Mouse (Mus musculus) CD8-positive naive resting alpha-beta T cell, adult 2 months (primary cell): Measurements from ENCODE around the gene Cmtm7.

Experiments used
- DNase-seq, 2 experiments: peaks; one replicate each; pipeline ENCODE4 v3.0.0; 2022; ENCODE audit warnings: low read depth in 2 of 2, low spot score in 2 of 2

The Cmtm7 gene

DNA sequence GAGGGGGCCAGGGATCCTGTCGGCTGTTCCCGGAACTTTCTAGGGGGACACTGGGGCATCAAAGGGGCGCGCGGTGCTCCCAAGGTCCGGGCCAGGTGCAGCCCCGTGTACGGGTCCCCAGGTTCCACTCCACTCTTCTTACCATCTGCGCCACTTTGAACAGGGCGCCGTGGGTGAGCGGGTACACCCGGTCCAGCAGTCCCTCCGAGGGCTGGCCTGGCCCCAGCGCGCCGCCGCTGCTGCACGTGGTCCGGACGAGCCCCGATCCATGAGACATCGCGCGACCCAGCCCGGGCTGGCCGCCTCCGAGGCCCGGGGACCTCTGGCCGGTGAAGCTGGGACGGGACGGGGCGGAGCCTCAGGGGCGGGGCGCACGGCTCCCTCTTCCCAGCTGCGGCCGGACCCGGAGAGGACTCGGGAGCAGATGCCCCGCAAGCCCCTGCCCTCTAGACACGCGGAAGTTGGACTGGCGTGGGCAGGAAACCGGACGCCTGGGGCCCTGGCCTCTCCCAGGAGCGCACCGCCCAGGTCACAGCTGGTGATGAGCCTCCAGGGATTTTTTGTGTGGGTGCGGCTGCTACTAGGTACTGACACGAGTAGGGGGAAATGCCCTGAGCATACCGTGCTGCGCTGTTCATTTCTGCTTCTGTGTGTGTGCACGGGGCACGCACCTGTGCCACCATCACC is at the start of gene Cmtm7:
Cmtm7 (minus strand) TSS at position 331 of the 687 bp plus-strand sequence.
- DNase-seq = peak; percentile 33 to 48

DNA sequence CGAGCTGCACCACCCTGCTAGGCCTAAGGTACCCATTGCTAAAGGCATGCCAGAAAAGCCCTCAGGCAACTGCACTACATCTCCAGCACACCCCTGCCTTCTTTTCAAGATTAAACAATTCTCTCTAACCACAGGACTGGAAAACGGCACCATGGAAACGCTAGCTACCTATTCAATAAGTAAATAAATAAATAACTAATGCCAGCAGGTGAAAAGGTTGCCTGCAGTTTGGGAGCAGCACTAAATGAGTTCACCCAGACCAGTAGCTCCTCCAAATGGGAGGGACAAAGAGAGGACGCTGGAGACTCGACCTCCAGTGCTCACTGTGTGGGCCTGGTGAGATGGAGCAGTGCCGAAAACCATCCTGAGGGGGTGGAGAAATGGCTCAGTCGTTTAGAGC is 48.7 kb upstream of the Cmtm7 start:
- no peak for DNase-seq

DNA sequence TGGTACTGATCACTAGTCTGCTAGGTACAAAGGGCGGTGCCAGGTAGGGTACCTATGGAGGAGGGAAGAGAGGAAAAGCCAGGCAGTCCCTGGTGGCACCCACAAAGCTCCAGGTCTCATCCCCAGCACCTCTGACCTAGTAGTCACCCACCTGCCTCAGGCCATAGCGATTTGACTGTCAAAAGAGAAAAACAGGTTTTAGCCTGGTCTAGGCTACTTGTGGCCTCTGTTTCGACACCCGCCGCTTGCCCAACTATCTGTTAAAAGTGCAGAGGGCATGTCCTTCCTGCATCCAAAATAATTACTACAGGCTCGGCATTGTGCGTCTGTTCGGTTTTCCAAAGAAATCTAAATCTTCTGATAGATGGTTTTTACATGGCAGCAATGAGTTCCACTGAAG is 48.0 kb upstream of the Cmtm7 start:
- no peak for DNase-seq

DNA sequence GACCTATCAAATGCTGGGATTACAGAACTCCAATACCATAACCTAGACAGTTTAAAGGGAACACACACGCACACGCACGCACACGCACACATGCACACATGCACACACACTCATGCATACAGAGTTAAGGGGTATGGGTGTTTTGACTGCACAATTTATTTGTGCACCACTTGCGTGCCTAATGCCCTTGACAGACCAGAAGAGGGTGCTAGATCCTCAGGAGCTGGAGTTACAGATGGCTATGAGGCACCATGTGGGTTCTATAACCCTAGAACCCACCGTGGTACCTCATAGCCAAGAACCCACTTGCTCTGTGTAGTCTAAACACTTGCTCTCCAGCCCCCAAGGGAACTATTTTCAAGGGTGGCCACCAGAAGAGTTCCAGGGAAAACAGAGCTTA is 46.7 kb upstream of the Cmtm7 start:
- no peak for DNase-seq

DNA sequence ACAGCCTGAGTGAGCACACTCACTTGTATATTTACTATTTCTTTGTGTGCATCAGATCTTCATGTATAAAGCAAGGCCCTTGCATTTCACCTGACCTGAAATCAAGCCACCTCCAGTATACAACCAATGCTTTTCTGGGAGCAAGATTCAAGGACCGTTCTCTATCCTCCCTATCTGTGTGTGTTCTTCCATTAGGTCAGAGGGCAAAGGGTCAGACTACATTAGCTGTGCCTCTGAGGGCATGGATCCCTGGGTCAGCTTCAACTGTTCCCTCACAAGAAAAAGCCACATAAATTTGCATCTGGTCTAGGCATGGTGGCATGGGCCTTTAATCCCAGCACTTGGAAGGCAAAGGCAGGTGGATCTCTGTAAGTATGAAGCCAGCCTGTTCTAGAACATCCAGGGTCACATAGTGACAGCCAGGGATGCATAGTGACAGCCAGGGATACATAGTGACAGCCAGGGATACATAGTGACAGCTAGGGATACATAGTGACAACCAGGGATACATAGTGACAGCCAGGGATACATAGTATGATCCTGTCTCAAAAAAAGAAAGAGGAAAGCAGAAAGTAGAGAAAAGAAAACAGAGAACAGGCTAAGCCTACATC is 45.7 kb upstream of the Cmtm7 start:
- no peak for DNase-seq

DNA sequence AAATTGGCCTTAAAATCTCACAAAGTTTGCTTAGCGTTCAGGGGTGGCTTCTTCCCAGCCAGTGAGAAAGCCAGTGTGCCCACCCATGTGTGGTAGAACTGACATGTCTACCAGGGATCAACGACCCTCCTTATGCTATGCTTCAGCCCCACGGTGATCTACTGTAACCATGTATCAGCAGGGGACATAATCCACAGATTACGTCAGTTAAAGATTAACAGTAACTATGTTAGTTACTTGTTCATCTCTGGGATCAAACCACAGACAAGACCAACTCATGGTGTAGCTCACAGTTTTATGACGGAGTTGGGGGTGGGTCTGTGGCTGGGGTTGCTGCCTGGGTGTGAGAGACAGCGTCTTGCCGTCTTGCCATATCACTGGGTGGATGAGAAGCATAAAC is 42.5 kb upstream of the Cmtm7 start:
- DNase-seq = no peak

DNA sequence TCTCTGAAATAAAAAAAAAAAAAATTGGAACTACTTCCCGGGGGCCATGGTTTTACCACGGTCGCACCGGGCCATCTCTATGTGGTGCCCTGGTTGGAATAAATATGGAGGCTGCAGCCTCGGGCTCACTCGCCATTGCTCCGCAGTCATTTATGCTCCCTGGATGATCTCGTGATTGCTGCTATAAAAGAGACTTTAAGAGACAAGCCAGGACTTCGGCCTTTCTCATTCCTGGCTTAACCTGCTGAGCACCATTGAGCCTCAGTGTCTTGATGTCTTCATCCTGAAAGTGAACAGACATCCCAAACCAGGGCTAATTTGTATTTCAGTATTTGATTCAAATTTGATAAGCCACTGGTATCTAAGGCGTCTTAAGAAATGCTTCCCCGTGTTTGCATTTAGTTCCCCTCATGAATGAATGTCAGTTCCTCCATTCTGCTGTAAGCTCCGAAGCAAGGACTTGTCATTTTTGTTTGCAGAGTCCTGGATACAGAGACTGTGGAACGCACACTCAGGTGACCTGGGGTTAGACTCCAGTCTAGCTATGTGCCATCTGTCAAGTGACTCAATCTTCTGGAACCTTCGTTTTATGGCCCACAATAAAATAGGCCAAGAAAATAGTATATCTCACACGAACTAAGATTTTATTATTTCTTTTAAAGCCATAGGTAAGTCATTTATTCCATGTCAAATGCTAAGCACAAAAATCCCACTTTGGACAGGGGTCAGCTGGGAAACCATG is 40.1 kb upstream of the Cmtm7 start:
- no peak for DNase-seq

DNA sequence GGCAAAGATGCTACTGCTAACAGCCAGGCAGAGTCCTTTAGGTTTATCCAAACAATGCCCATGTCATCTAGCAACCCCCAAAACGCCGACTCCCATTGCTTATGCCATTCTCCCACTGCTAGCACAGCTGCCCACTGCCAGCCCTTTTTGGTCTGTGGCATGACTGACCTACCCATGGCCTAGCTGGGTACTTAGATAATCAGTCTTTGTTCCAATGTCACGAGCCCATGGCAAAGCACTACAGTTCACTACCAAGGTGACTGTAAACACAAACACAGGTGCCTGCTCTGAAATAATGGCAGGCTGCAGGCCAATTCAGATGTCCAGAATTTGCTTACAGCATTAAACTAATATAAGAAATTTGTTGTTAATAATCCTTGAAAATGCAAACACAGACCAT is 37.3 kb upstream of the Cmtm7 start:
- DNase-seq = no peak

DNA sequence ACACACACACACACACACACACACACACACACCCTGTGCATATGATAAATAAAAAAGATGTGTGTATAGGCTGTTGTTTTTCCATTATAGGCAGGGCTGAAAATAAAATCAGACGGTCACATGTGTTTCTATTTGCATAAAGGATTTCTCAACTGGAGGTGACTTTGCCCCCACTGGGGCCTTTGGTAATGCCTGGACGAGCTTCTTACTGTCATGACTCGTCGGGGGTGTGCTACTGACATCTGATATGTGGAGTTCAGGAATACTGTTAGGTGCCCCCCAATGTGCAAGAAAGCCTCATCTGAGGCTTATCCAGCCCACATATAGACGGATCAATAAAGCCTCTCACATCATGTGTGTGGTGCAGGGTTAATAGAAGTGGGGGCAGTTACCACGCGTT is 35.4 kb upstream of the Cmtm7 start:
- no peak for DNase-seq

DNA sequence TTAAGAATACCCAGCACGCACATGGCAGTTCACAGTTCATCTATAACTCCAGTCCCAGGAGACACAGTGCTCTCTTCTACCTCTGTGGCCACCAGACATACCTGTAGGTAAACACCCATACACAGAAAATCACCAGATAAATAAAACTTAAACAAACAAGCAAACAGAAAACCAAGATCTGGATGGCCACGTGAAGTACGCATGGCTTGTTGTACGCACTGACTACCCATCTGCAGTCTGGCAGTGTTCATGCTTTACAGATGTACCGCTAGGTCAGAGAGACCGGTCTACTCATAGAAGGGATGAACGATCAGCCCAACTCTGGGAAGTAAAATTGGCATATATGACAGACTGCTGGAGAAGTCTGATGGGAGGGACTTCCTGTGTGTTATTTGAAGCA is 34.5 kb upstream of the Cmtm7 start:
- no peak for DNase-seq

DNA sequence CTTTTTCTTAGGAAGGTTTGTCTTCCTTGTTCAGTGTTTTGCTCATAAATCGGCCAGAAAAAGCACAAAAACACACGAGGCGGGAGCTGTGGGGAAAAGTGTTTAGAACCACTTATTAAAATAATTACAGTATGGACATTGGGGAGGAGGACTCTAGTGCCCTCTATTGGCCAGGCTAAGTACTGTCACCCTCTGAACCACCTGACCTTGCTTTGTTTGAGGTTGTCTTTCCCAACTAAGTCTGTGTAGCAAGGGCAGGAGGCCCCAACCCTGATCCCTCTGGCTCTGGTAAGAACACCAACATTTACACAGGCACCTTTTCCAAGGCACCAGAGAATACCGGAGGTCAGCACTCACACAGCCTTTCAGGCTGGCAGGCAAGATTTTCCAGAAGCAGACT is 33.7 kb upstream of the Cmtm7 start:
- DNase-seq = peak; percentile 28 to 47

DNA sequence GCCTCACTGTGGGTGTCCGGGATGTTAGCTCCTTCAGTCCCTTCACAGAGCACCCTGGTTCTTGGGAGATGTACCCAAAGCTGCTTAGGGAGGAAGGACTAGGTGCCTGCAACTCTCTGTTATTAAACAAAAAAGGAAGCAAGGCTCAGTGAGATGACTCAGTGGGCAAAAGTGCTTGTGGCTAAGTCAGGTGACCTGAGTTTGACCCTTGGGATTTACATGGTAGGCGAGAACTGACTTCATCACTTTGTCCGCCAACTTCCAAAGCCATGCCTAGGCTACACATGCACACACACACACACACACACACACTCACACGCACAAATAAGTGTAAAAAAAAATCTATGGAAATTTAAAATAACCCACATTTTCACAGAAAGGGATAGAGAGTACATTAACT is 30.3 kb upstream of the Cmtm7 start:
- DNase-seq = no peak

DNA sequence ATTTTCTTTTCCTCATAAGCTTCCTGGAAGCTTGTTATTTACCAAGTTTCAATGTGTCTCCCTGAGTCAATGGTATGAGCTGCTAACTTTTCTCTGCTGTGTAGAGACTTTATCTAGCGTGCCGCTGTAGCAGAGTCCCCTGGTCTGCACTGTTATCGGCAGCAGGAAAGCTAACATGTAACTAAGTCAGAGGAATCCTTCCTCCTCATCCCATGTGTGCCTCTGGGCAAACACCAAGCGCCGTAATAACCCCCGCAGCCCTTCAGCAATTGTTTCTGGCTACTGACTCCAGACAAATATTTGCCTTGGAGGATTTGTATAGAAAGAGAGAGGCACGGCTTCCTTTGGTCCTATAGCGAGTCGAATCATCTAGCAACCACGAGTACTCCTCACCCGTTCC is 29.2 kb upstream of the Cmtm7 start:
- no peak for DNase-seq

DNA sequence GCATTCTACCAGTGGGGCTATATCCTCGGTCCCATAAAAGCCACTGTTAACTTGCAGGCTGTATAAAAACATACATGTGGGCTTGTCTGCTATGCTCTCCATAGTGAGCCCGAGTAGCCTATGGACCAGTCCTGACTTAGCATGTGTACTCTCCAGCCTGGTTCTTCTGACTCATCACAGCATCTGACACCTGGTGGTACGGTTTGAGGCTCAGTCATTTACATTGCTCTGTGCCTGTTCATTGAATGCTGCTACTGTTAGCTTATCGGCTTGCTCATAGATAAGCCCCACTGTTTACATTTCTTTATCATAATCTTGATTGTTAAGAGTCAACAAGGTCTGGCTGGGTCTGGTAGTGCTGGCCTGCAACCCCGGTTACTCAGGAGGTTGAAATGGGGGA is 27.0 kb upstream of the Cmtm7 start:
- DNase-seq = no peak

DNA sequence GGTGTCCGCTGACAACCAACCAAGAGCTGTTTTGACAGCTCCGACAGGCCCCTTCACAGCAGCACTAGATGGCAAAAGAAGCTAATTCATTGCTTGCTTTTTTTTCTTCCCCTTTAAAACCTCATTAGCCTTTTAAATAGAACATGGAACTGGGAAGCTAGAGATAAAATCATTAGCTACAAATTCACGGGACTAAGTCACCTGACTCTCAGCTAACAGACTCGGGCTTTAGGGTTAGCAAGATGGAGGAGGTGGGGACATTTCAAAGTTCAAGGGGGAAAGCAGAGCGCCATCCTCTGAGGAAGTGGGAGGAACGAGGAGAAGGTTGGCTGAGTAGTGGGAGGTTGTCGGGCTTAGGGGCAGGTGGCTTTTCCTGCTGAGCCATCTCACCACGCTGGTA is 25.6 kb upstream of the Cmtm7 start:
- no peak for DNase-seq

DNA sequence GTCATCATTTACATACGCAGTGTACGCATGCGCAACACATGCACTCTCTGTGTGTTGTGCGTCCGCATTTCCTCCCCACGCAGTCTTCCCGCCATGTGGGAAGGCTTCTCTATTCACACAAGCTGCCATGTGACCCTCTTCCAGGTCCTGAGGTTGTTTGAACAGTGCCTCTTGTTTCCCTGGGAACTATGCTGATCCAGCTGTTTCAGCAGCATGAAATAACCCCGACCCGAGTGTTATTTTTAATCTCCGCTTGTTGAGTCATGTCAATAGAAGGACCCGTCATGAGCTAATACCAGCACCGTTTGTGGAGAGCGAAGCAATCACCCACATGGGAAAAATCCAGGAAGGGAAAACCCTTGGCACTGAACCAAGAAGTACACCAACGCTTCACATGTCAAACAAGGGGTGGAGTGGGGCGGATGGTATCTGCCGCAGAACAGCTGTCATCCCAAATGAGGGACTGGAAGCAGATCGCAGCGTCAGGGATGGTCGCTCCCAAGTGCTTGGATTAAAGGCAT is 23.6 kb upstream of the Cmtm7 start:
- no peak for DNase-seq

DNA sequence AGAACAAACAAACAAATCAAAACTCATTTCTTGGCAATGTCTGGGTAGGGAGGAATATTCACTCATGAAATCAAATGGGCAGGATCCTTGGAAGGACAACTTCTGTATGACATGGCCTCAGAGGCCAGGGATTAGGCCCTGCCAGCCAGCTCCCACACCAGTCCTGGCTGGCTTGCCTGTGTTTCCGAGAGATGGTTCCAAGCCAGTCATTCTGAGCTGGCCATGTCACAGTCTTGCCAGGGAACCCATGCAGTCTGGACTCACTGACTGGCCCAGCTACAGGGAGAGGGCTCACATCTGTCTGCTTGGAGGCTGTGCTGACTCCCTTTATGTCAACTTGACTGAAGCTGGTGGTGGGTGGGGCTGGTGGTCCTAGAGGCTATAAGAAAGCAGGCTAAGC is 20.5 kb upstream of the Cmtm7 start:
- no peak for DNase-seq

DNA sequence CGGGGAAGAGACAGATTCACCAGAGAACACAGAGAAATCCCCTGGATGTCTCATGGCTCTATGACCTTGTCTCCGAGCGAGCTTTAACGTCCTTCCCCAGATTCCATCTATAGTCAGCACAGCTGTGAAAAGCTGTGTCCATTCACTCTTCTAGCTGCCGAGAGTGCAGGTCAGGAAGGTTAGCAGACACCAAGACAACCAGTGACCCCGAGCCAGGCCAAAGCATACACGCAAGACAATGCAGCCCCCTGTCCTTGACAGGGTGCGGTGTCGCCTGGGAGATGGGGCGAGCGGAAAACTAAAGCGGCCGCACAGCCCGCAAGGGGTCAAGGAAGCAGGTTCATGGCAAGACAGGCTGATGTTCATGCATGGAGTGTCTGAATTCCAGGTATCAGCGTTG is 19.6 kb upstream of the Cmtm7 start:
- DNase-seq = no peak

DNA sequence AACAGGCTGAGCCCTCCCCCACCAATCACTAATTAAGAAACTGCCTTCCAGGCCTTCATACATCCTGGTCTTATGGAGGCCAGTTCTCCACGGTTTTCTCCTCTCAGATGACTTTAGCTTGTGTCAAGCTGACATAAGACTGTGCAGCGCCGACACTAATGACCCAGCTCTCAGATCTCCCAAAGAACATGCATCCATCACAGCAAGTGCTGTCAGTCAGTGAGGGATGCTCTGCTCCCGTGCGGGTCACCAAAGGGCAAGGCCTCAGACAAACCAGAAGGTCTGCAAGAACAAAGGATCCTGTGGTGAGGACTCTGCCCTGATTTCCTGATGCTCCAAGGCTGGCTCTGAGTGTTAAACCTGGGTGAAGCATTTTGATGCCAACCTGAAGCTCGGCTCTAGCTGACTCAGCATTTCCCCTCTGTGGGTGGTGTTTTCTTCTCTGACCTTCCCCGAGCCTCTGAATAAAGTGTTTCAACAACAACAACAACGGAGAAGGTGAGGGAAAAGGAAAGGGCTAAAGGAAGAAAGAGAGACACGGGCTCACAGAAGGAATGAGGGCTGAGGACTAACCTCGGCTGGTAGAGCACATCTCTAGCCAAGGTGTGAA is 17.9 kb upstream of the Cmtm7 start:
- no peak for DNase-seq

DNA sequence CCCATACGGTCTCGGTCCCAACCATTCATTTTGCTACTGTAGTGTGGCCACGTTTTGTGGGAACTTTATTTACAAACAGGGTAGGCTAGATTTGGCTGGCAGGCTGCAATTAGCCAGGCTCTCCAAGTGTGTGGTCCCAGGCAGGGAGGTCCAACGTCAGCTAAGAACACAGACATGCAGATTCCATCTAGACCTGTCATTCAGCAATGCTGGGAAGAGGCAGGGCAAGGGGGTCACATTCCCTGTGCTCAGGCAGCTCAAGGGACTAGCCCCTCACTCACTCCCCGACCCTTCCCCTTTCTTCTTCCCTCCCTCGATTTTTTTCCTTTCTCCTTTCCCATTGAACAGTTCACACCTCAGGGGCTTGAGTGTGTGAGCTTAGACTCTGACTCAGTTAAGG is 17.2 kb upstream of the Cmtm7 start:
- no peak for DNase-seq

DNA sequence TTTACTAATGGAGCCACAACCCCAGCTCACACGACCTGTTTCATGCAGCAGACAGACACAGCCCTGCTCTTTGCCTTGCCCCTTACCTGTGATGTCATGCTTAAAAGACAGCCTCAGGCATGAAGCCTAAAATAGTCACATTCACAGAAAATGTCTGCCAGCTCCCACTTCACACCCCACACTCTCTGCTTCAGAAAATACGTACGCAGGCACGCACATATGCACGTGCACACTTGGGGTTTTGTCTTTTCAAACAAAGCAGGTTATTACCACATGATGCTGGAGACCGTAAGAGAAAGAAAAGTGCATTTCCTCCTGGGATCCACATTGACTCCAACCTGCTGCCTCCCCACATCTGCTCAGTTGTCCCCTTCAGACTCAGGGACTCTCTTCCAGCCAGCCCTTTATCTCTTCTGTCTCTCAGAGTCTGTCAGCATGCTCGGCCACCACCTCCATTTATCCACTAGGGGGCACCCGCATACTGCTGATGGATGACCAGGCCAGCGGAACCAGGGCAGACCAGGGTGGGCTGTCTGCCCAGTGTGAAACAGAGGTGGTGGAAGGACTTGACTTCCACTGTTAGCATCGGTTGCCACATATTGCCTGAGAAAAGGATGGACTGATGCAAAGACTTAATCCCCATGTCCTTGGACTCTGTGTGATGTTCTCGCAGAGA is 15.8 kb upstream of the Cmtm7 start:
- DNase-seq = peak; percentile 68 to 75
